Mouse (Mus musculus): ENCODE data around the gene Cetn4. TPM values are rescaled to one million over a fixed set of nuclear protein-coding genes. Genes with fewer than 3 reads are reported as not detected.

Gene Cetn4
- polyA plus RNA-seq, 1 experiment from 2014 or later: 3.7 TPM

GRCm38 (mm10) chr3:37329963-37330362 is 17.5 kb upstream of the Cetn4 start:
- H3K4me1 ChIP-seq (replicated peaks; ENCODE audit: insufficient read depth, low read length): no peaks in the 10 kb centered on the region
- H3K27ac ChIP-seq: no peak overlapping the region
- no peak overlapping the region for H3K9ac ChIP-seq (ENCODE audit: low read depth, low read length)
- H3K9me3 ChIP-seq (replicated peaks; ENCODE audit: low read length): no peaks in the 10 kb centered on the region
- no peak for ATAC-seq (replicated peaks; ENCODE audit: low FRiP score, low read depth)
- H3K4me2 ChIP-seq (ENCODE audit: low read length): no peak overlapping the region
- H3K4me3 ChIP-seq (replicated peaks; ENCODE audit: low read depth, low read length): no peak overlapping the region
- no peaks in the 10 kb centered on the region for H3K27me3 ChIP-seq (ENCODE audit: insufficient read depth, low read length)
- 87% methylated on average over 1 of the region's 1 CpGs for WGBS
- no peak for TF ChIP-seq CTCF (IDR thresholded peaks at IDR 0.05; ENCODE audit: low read depth)
- no peak for DNase-seq (ENCODE audit: low spot score)
- no peaks in the 10 kb centered on the region for H3K36me3 ChIP-seq (ENCODE audit: insufficient read depth, low read length)

GRCm38 (mm10) chr3:37328489-37328888 is 16.0 kb upstream of the Cetn4 start:
- Histone ChIP-seq H3K9ac (ENCODE audit: low read depth, low read length) (no peak overlapping the region), H3K36me3 (ENCODE audit: insufficient read depth, low read length) (no peaks in the 10 kb centered on the region), H3K27ac (no peak overlapping the region), H3K4me2 (ENCODE audit: low read length) (no peak overlapping the region), H3K4me3 (replicated peaks; ENCODE audit: low read depth, low read length) (no peak overlapping the region), H3K27me3 (ENCODE audit: insufficient read depth, low read length) (no peaks in the 10 kb centered on the region), H3K9me3 (replicated peaks; ENCODE audit: low read length) (no peaks in the 10 kb centered on the region), H3K4me1 (replicated peaks; ENCODE audit: insufficient read depth, low read length) (no peaks in the 10 kb centered on the region)
- no peak for TF ChIP-seq CTCF (IDR thresholded peaks at IDR 0.05; ENCODE audit: low read depth)
- ATAC-seq (replicated peaks; ENCODE audit: low FRiP score, low read depth): no peak
- no peak for DNase-seq (ENCODE audit: low spot score)
- WGBS: 68% methylated on average over 2 of the region's 2 CpGs

- no peak for TF ChIP-seq CTCF (IDR thresholded peaks at IDR 0.05; ENCODE audit: low read depth)
- H3K36me3 ChIP-seq (ENCODE audit: insufficient read depth, low read length): no peaks in the 10 kb centered on the region
- no peaks in the 10 kb centered on the region for H3K4me1 ChIP-seq (replicated peaks; ENCODE audit: insufficient read depth, low read length)
- no peak overlapping the region for H3K4me2 ChIP-seq (ENCODE audit: low read length)
- no peaks in the 10 kb centered on the region for H3K9me3 ChIP-seq (replicated peaks; ENCODE audit: low read length)
- no peak overlapping the region for H3K9ac ChIP-seq (ENCODE audit: low read depth, low read length)
- ATAC-seq (replicated peaks; ENCODE audit: low FRiP score, low read depth): no peak
- no peak overlapping the region for H3K27ac ChIP-seq
- 79% methylated on average over 3 of the region's 3 CpGs for WGBS
- H3K27me3 ChIP-seq (ENCODE audit: insufficient read depth, low read length): no peaks in the 10 kb centered on the region
- H3K4me3 ChIP-seq (replicated peaks; ENCODE audit: low read depth, low read length): no peak overlapping the region
- no peak for DNase-seq (ENCODE audit: low spot score)
Measured at GRCm38 (mm10) chr3:37326627-37327026, 14.1 kb upstream of the Cetn4 start.

GRCm38 (mm10) chr3:37325317-37326112 is 13.0 kb upstream of the Cetn4 start:
- ATAC-seq (replicated peaks; ENCODE audit: low FRiP score, low read depth): no peak
- no peak overlapping the region for H3K27ac ChIP-seq

GRCm38 (mm10) chr3:37324310-37324709 is 11.8 kb upstream of the Cetn4 start:
- Histone ChIP-seq H3K36me3 (ENCODE audit: insufficient read depth, low read length) (0 out of 2 replicates have a peak, but pooled peaks cover 2% of the 10 kb centered on the region), H3K4me2 (ENCODE audit: low read length) (no peak overlapping the region), H3K27ac (no peak overlapping the region), H3K9ac (ENCODE audit: low read depth, low read length) (no peak overlapping the region), H3K4me3 (replicated peaks; ENCODE audit: low read depth, low read length) (no peak overlapping the region), H3K9me3 (replicated peaks; ENCODE audit: low read length) (no peaks in the 10 kb centered on the region), H3K4me1 (replicated peaks; ENCODE audit: insufficient read depth, low read length) (no peaks in the 10 kb centered on the region), H3K27me3 (ENCODE audit: insufficient read depth, low read length) (no peaks in the 10 kb centered on the region)
- ATAC-seq (replicated peaks; ENCODE audit: low FRiP score, low read depth) (no peak), DNase-seq (ENCODE audit: low spot score) (peak; percentile 74)
- 28% methylated on average over 3 of the region's 3 CpGs for WGBS
- peak; percentile 75 for TF ChIP-seq CTCF (IDR thresholded peaks at IDR 0.05; ENCODE audit: low read depth)

More at GRCm38 (mm10) chr3:37325317-37326112, 13.0 kb upstream of the Cetn4 start:
- no peak overlapping the region for H3K4me3 ChIP-seq (replicated peaks; ENCODE audit: low read depth, low read length)
- H3K27me3 ChIP-seq (ENCODE audit: insufficient read depth, low read length): no peaks in the 10 kb centered on the region
- H3K4me2 ChIP-seq (ENCODE audit: low read length): no peak overlapping the region
- H3K9ac ChIP-seq (ENCODE audit: low read depth, low read length): no peak overlapping the region
- H3K4me1 ChIP-seq (replicated peaks; ENCODE audit: insufficient read depth, low read length): no peaks in the 10 kb centered on the region
- 63% methylated on average over 5 of the region's 5 CpGs for WGBS
- no peaks in the 10 kb centered on the region for H3K36me3 ChIP-seq (ENCODE audit: insufficient read depth, low read length)
- no peak for DNase-seq (ENCODE audit: low spot score)
- TF ChIP-seq CTCF (IDR thresholded peaks at IDR 0.05; ENCODE audit: low read depth): no peak
- H3K9me3 ChIP-seq (replicated peaks; ENCODE audit: low read length): no peaks in the 10 kb centered on the region

- no peak for ATAC-seq (replicated peaks; ENCODE audit: low FRiP score, low read depth)
- Histone ChIP-seq H3K4me1 (replicated peaks; ENCODE audit: insufficient read depth, low read length) (0 out of 2 replicates have a peak, but pooled peaks cover 6% of the 10 kb centered on the region), H3K27me3 (ENCODE audit: insufficient read depth, low read length) (no peaks in the 10 kb centered on the region), H3K4me3 (replicated peaks; ENCODE audit: low read depth, low read length) (no peak overlapping the region), H3K9me3 (replicated peaks; ENCODE audit: low read length) (no peaks in the 10 kb centered on the region), H3K27ac (no peak overlapping the region), H3K36me3 (ENCODE audit: insufficient read depth, low read length) (0 out of 2 replicates have a peak, but pooled peaks cover 3% of the 10 kb centered on the region), H3K9ac (ENCODE audit: low read depth, low read length) (no peak overlapping the region), H3K4me2 (ENCODE audit: low read length) (no peak overlapping the region)
- no peak for TF ChIP-seq CTCF (IDR thresholded peaks at IDR 0.05; ENCODE audit: low read depth)
- no peak for DNase-seq (ENCODE audit: low spot score)
- 83% methylated on average over 1 of the region's 1 CpGs for WGBS
Measured at GRCm38 (mm10) chr3:37316233-37316632, 3.7 kb upstream of the Cetn4 start.
